Mouse (Mus musculus): Measurements from ENCODE around the gene Mrpl58. TPM values are rescaled to one million over a fixed set of nuclear protein-coding genes. Genes with fewer than 3 reads are reported as not detected.
A peak's percentile ranks its signal among the peaks of the same experiment; 100 is the strongest.

The Mrpl58 gene
- polyA plus RNA-seq, 1 experiment from 2014 or later: 192 TPM

GRCm38 (mm10) chr11:115433342-115433741 is 29.8 kb downstream of the Mrpl58 start:
- Histone ChIP-seq H3K4me1 (peaks cover 12% of the 10 kb centered on the region), H3K4me3 (no peak overlapping the region), H3K4me2 (replicated peaks) (no peak overlapping the region), H3K27ac (replicated peaks) (no peak overlapping the region), H3K9me3 (no peaks in the 10 kb centered on the region), H3K27me3 (no peaks in the 10 kb centered on the region), H3K9ac (replicated peaks) (no peak overlapping the region), H3K36me3 (peaks cover 27% of the 10 kb centered on the region)
- ATAC-seq (replicated peaks): no peak
- WGBS: 86% methylated on average over 6 of the region's 6 CpGs

- peaks cover 15% of the 10 kb centered on the region for H3K36me3 ChIP-seq
- H3K4me2 ChIP-seq (replicated peaks): peak overlapping the region; percentile 47
- H3K4me3 ChIP-seq: peak overlapping the region; percentile 22
- H3K27me3 ChIP-seq: no peaks in the 10 kb centered on the region
- peaks cover 12% of the 10 kb centered on the region for H3K4me1 ChIP-seq
- WGBS: 6% methylated on average over 31 of the region's 31 CpGs
- no peaks in the 10 kb centered on the region for H3K9me3 ChIP-seq
- peak overlapping the region; percentile 31; the same call in 1 of the 2 replicates for H3K9ac ChIP-seq (replicated peaks)
- no peak overlapping the region for H3K27ac ChIP-seq (replicated peaks)
- ATAC-seq (replicated peaks): no peak
Observed at GRCm38 (mm10) chr11:115435596-115436337, 32.2 kb downstream of the Mrpl58 start.

- Histone ChIP-seq H3K9ac (replicated peaks) (no peak overlapping the region), H3K27me3 (no peaks in the 10 kb centered on the region), H3K36me3 (no peaks in the 10 kb centered on the region), H3K4me3 (no peak overlapping the region), H3K27ac (replicated peaks) (no peak overlapping the region), H3K9me3 (no peaks in the 10 kb centered on the region), H3K4me1 (peaks cover 12% of the 10 kb centered on the region), H3K4me2 (replicated peaks) (no peak overlapping the region)
- 84% methylated on average over 5 of the region's 5 CpGs for WGBS
- no peak for ATAC-seq (replicated peaks)
Observed at GRCm38 (mm10) chr11:115437571-115438122, 34.1 kb downstream of the Mrpl58 start.

GRCm38 (mm10) chr11:115439326-115439725 is 35.8 kb downstream of the Mrpl58 start:
- Histone ChIP-seq H3K27ac (replicated peaks) (no peak overlapping the region), H3K4me1 (peaks cover 12% of the 10 kb centered on the region), H3K4me3 (no peak overlapping the region), H3K36me3 (no peaks in the 10 kb centered on the region), H3K9ac (replicated peaks) (no peak overlapping the region), H3K27me3 (no peaks in the 10 kb centered on the region), H3K4me2 (replicated peaks) (no peak overlapping the region), H3K9me3 (no peaks in the 10 kb centered on the region)
- no peak for ATAC-seq (replicated peaks)
- WGBS: 84% methylated on average over 3 of the region's 3 CpGs

GRCm38 (mm10) chr11:115439906-115440595 is 36.5 kb downstream of the Mrpl58 start, which contains the start of gene Trim80:
Gene Trim80, plus strand, starts transcription at chr11:115440545.
- H3K27ac ChIP-seq (replicated peaks): no peak within 1 kb of the TSS
- H3K9ac ChIP-seq (replicated peaks): no peak within 1 kb of the TSS
- no peak within 1 kb of the TSS for H3K4me3 ChIP-seq
- H3K27me3 ChIP-seq: no peaks in the 10 kb centered on the region
- H3K4me1 ChIP-seq: peaks cover 12% of the 10 kb centered on the region
- no peak for ATAC-seq (replicated peaks)
- H3K36me3 ChIP-seq: no peaks in the 10 kb centered on the region
- no peaks in the 10 kb centered on the region for H3K9me3 ChIP-seq
- WGBS: 95% methylated on average over 9 of the region's 9 CpGs
- no peak within 1 kb of the TSS for H3K4me2 ChIP-seq (replicated peaks)

GRCm38 (mm10) chr11:115441417-115441816 is 37.9 kb downstream of the Mrpl58 start:
- H3K9ac ChIP-seq (replicated peaks): no peak overlapping the region
- no peaks in the 10 kb centered on the region for H3K27me3 ChIP-seq
- H3K27ac ChIP-seq (replicated peaks): no peak overlapping the region
- WGBS: 64% methylated on average over 15 of the region's 15 CpGs
- peaks cover under 1% of the 10 kb centered on the region for H3K4me1 ChIP-seq
- H3K4me2 ChIP-seq (replicated peaks): no peak overlapping the region
- H3K9me3 ChIP-seq: no peaks in the 10 kb centered on the region
- no peak for ATAC-seq (replicated peaks)
- no peaks in the 10 kb centered on the region for H3K36me3 ChIP-seq
- no peak overlapping the region for H3K4me3 ChIP-seq

- no peaks in the 10 kb centered on the region for H3K9me3 ChIP-seq
Observed at GRCm38 (mm10) chr11:115446906-115447305, 43.4 kb downstream of the Mrpl58 start.

GRCm38 (mm10) chr11:115447321-115447885 is 43.9 kb downstream of the Mrpl58 start:
- H3K9ac ChIP-seq (replicated peaks): no peak overlapping the region
- no peak overlapping the region for H3K27ac ChIP-seq (replicated peaks)
- H3K4me2 ChIP-seq (replicated peaks): no peak overlapping the region
- 83% methylated on average over 11 of the region's 11 CpGs for WGBS
- no peaks in the 10 kb centered on the region for H3K9me3 ChIP-seq
- H3K27me3 ChIP-seq: no peaks in the 10 kb centered on the region
- H3K4me3 ChIP-seq: no peak overlapping the region
- no peaks in the 10 kb centered on the region for H3K36me3 ChIP-seq
- ATAC-seq (replicated peaks): no peak
- no peaks in the 10 kb centered on the region for H3K4me1 ChIP-seq

More at GRCm38 (mm10) chr11:115446906-115447305, 43.4 kb downstream of the Mrpl58 start:
- Histone ChIP-seq H3K4me3 (no peak overlapping the region), H3K4me2 (replicated peaks) (no peak overlapping the region), H3K9ac (replicated peaks) (no peak overlapping the region), H3K4me1 (no peaks in the 10 kb centered on the region), H3K36me3 (no peaks in the 10 kb centered on the region), H3K27me3 (no peaks in the 10 kb centered on the region), H3K27ac (replicated peaks) (no peak overlapping the region)
- ATAC-seq (replicated peaks): no peak
- 83% methylated on average over 3 of the region's 3 CpGs for WGBS

GRCm38 (mm10) chr11:115448075-115448474 is 44.5 kb downstream of the Mrpl58 start:
- no peak for ATAC-seq (replicated peaks)
- H3K27ac ChIP-seq (replicated peaks): no peak overlapping the region
- H3K27me3 ChIP-seq: no peaks in the 10 kb centered on the region
- H3K9me3 ChIP-seq: no peaks in the 10 kb centered on the region
- H3K4me1 ChIP-seq: no peaks in the 10 kb centered on the region
- H3K36me3 ChIP-seq: no peaks in the 10 kb centered on the region
- no peak overlapping the region for H3K9ac ChIP-seq (replicated peaks)
- H3K4me2 ChIP-seq (replicated peaks): no peak overlapping the region
- no peak overlapping the region for H3K4me3 ChIP-seq
- 86% methylated on average over 16 of the region's 16 CpGs for whole genome bisulfite sequencing

- H3K4me3 ChIP-seq: no peak overlapping the region
- H3K27ac ChIP-seq (replicated peaks): no peak overlapping the region
- no peaks in the 10 kb centered on the region for H3K36me3 ChIP-seq
- H3K4me2 ChIP-seq (replicated peaks): no peak overlapping the region
- H3K9ac ChIP-seq (replicated peaks): no peak overlapping the region
- no peaks in the 10 kb centered on the region for H3K9me3 ChIP-seq
- ATAC-seq (replicated peaks): no peak
- WGBS: 71% methylated on average over 7 of the region's 7 CpGs
- no peaks in the 10 kb centered on the region for H3K4me1 ChIP-seq
- no peaks in the 10 kb centered on the region for H3K27me3 ChIP-seq
Observed at GRCm38 (mm10) chr11:115448998-115449397, 45.4 kb downstream of the Mrpl58 start.

GRCm38 (mm10) chr11:115450176-115450575 is 46.6 kb downstream of the Mrpl58 start:
- no peak overlapping the region for H3K4me3 ChIP-seq
- no peak overlapping the region for H3K27ac ChIP-seq (replicated peaks)
- H3K27me3 ChIP-seq: no peaks in the 10 kb centered on the region
- no peak for ATAC-seq (replicated peaks)
- H3K4me1 ChIP-seq: no peaks in the 10 kb centered on the region
- H3K36me3 ChIP-seq: no peaks in the 10 kb centered on the region
- WGBS: 95% methylated on average over 7 of the region's 7 CpGs
- no peak overlapping the region for H3K4me2 ChIP-seq (replicated peaks)
- no peak overlapping the region for H3K9ac ChIP-seq (replicated peaks)
- H3K9me3 ChIP-seq: no peaks in the 10 kb centered on the region

GRCm38 (mm10) chr11:115451781-115452241 is 48.3 kb downstream of the Mrpl58 start:
- no peaks in the 10 kb centered on the region for H3K27me3 ChIP-seq
- H3K4me1 ChIP-seq: no peaks in the 10 kb centered on the region
- no peak overlapping the region for H3K27ac ChIP-seq (replicated peaks)
- H3K9me3 ChIP-seq: no peaks in the 10 kb centered on the region
- no peak for ATAC-seq (replicated peaks)
- no peak overlapping the region for H3K4me2 ChIP-seq (replicated peaks)
- no peak overlapping the region for H3K9ac ChIP-seq (replicated peaks)
- no peak overlapping the region for H3K4me3 ChIP-seq
- no peaks in the 10 kb centered on the region for H3K36me3 ChIP-seq
- 87% methylated on average over 8 of the region's 8 CpGs for WGBS

All from forebrain, embryonic 15.5 days (tissue).